Mouse (Mus musculus) left cerebral cortex, adult 2 months (tissue): ENCODE data around the gene Rnf13. TPM values are rescaled to one million over a fixed set of nuclear protein-coding genes. Genes with fewer than 3 reads are reported as not detected.
A peak's percentile ranks its signal among the peaks of the same experiment; 100 is the strongest.

Experiments used
- DNase-seq, 2 experiments: peaks; one replicate each; pipeline ENCODE4 v3.0.0; 2021 to 2022; ENCODE audit warnings: low spot score in 2 of 2, mixed read lengths in 1 of 2; ENCODE audit errors: extremely low spot score in 1 of 2
- H3K27ac ChIP-seq: fragments of 200-600 bp; 2 replicates; pipeline ENCODE4 v1.8.1; 2022
- H3K4me3 ChIP-seq: fragments of 200-600 bp; 2 replicates; pipeline ENCODE4 v1.8.1; 2022
- CTCF ChIP-seq: fragments of 200-600 bp; IDR thresholded peaks from 2 replicates; pipeline ENCODE4 v1.8.1; 2022; ENCODE audit warnings: antibody characterized with exemption, mild to moderate bottlenecking, moderate library complexity
- intact Hi-C: fragments of 180-260 bp; cut with DNase I; formaldehyde crosslinking; loops from one replicate; pipeline ENCODE4 v1.15.1; 2025
- long read RNA-seq, 2 experiments: library from polyadenylated mRNA; stranded (forward); transcript quantifications; one replicate each; pipeline ENCODE4 v2.0.0; 2021; ENCODE audit warnings: borderline mapping rate in 2 of 2
- total RNA-seq, 2 experiments: library from RNA; stranded (reverse); gene quantifications; 2 replicates each; pipeline ENCODE4 v1.2.3; 2021

Gene Rnf13
- 10 to 100 TPM; 93.7 to 94.2 TPM for total RNA-seq
- long read RNA-seq, experiment 1, transcript Rnf13-201 (10 exons, 2,678 nt), result major isoform, 55 of 88 reads
- long read RNA-seq, experiment 1, transcript Rnf13-209 (9 exons, 1,062 nt), result minor isoform, 11 of 88 reads
- long read RNA-seq, experiment 1, partial matches to known transcripts, result 5 of 88 reads
- long read RNA-seq, experiment 1, other reads (novel, unspliced or antisense), result 15 of 88 reads
- long read RNA-seq, experiment 2, transcript Rnf13-201 (10 exons, 2,678 nt), result major isoform, 46 of 66 reads
- long read RNA-seq, experiment 2, partial matches to known transcripts, result 3 of 66 reads
- long read RNA-seq, experiment 2, other reads (novel, unspliced or antisense), result 14 of 66 reads

DNA sequence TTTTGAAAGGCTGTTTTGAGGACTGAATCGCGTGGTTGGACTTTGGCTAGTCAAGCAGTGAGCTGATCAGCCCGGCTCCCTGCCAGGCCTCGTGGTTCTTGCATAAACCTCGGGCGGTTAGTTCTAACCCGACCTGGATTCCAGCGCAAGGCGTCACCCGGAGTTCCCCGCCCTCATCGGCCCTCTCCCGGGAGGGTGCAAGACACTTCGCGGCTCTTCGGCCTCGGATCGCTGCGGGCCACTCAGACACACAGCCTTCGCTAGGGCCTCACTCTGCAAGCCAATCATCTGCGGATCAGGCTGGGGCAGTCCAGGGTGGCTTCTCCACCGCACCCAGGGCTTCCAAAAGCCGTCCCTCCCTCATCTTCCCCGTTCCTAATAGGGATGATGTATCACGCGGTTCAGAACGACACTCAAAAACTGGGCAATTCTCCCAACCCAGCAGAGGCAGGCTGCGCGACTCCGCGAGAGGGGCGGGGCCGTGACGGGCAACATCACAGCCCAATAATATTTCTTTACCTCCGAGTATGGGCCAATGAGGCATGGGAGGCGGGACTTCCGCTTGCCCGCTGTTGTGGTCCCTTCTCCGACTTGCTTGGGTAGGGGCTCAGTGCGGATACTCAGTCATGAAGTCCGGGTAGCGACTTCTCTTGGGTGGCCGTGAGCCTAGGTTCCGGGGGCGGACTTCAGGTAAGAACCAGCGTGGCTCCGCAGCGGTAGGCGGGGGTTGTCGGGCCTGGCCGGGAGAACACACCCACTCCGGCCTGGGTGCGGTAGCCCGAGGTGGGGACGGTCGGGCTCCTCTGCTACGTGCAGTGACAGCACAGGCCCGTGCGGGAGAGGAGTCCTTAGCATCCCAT lies at the start of gene Rnf13:
Rnf13 (plus strand) TSS at position 552 of the 860 bp plus-strand sequence.
- peak; percentile 96 to 98 for DNase-seq
- TF ChIP-seq CTCF, result no peak
- intact Hi-C loops, result loop anchor here (2.0 to 10.0 kb wide), 3 partner anchors 69 to 679 kb away; partner anchors contain the start of genes Commd2 and Tsc22d2

GRCm38 (mm10) chr3:57691772-57692171 lies 44.1 kb upstream of the Rnf13 start:
- H3K4me3 ChIP-seq, result peak overlapping the region; percentile 3; the same call in 1 of the 2 replicates
- intact Hi-C loops, result no loop called here
- no peak overlapping the region; the same call in 1 of the 2 replicates for H3K27ac ChIP-seq
- DNase-seq, result no peak
- no peak for TF ChIP-seq CTCF

More for the DNA sequence above, at the start of gene Rnf13:
- Histone ChIP-seq H3K27ac (peak within 1 kb of the TSS; percentile 93), H3K4me3 (peak within 1 kb of the TSS; percentile 69)

DNA sequence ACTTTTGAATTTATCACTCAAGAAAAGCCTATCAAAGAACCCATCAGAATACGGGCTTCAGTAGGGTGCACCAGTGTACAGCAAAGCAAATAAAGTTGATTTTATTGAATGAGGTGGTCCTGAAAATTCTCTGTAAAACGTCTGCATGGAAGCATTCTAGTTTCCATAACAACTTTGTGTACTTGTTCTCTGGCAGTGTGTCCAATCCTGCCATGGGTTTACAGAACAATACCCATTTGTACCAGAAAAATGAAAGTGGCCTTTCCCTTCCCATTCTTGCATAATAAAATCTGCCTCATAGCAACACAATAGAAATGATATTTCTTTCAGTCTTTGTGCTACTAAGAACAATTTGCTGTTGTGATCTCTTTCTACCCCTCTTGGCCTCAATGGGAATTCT lies 43.1 kb upstream of the Rnf13 start, which contains the start of gene Ankub1:
Ankub1 (minus strand) TSS at position 81 of the 400 bp plus-strand sequence.
- intact Hi-C loops, result no loop called here
- DNase-seq, result no peak
- Histone ChIP-seq H3K4me3 (peak within 1 kb of the TSS; percentile 3; the same call in 1 of the 2 replicates), H3K27ac (peak within 1 kb of the TSS; percentile 44; the same call in 1 of the 2 replicates)
- no peak for TF ChIP-seq CTCF

DNA sequence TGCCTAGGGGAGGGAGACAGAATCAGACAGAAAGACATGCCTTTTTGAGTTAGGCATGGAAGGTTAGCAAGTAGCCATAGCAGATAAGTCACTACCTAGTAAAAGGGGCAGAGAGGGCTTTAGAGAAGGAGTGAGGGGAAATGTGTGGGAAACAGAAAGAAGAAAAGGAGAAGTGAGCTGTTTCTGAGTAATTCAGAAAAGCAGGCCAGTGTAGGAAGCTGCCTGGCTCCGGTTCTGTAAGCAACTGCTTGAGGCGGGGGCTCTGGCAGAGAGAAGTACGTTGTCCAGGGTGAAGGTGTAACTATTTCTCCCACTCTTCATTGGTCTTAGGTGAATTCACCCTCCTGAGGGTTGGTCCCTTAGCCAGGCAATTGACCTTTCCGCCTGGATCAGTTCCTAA lies 39.6 kb upstream of the Rnf13 start:
- H3K27ac ChIP-seq, result no peak overlapping the region
- no peak for TF ChIP-seq CTCF
- no peak overlapping the region for H3K4me3 ChIP-seq
- no peak for DNase-seq
- intact Hi-C loops, result no loop called here

DNA sequence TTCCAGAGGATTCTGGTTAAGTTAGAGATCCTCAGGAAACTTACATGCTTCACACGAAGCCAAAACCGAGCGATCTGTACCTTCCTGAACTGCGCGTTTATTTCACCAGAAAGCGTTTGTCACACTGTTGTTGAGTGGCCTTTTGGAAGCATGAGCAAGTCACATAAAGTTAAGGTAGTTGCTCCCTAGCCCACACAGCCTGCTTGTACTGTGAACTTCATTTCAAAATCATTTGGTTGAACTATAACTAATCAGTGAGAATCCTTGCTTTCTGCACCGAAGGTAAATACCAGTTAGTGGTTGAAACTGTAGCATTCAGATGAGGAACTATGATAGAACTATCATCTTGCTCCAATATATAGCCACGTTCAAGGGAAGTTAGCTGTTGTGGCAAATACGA lies 39.1 kb upstream of the Rnf13 start:
- intact Hi-C loops, result no loop called here
- no peak for DNase-seq

DNA sequence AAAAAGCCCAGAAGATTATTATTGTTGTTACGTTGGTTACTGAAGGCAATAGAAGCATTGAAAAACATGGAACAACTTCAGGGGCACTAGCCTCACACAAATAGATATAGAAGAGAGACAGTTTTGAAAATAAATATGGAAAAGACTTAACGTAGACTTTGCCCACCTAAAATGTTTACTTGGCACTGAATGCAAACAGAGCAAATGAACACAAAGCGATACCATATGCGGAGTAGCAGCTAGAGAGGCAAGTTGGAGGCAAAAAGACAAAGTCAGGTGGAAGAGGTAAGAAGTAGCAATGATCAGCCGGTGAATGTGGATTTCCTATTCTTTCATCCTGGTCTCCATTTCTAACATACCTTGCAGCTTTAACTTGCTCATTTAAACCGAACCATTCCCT lies 21.7 kb upstream of the Rnf13 start:
- intact Hi-C loops, result no loop called here
- Histone ChIP-seq H3K4me3 (no peak overlapping the region), H3K27ac (no peak overlapping the region)
- no peak for TF ChIP-seq CTCF
- no peak for DNase-seq

More for the DNA sequence above, 39.1 kb upstream of the Rnf13 start:
- H3K27ac ChIP-seq, result no peak overlapping the region
- TF ChIP-seq CTCF, result no peak
- no peak overlapping the region for H3K4me3 ChIP-seq

- TF ChIP-seq CTCF, result no peak
- Histone ChIP-seq H3K27ac (no peak overlapping the region), H3K4me3 (no peak overlapping the region)
- intact Hi-C loops, result loop anchor here (10.0 kb wide), 1 partner anchor 682 kb away; the partner anchor contains the start of gene Tsc22d2
- no peak for DNase-seq
Observed at GRCm38 (mm10) chr3:57732206-57732915, 3.5 kb upstream of the Rnf13 start.

DNA sequence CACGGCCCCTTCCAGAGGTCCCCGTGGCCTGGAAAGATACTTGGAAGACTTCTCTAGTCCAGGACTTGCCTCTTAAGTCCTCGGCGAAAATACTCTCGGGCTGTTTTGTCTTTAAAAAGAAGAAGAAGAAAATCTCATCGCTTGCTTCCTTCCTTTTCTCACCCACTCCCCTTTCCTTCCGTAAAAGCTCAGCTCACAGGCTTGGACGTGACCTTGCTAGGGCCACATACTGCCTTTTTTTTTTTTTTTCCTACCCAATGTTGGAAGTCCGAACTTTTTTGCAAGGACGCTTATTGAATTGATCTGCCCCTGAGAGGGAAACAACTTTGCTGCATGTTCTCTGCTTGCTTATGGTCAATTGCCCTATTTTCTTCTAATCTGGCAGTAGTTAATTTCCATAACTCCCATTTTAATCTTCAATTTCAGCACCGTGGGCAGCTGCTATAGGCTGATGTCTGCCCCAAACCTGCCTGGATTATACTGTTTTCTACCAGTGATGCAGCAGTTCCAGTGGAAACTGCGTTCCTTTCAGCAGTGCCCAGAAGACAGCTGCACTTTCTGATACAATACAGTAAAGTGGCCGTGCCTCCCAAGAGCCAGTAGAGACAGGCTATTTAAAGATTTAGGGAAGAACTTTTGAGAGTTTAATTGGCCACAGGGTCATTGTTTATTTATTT lies 695 bp downstream of the Rnf13 start:
- Histone ChIP-seq H3K4me3 (peak overlapping the region; percentile 69), H3K27ac (peak overlapping the region; percentile 93)
- no peak for DNase-seq
- no peak for TF ChIP-seq CTCF
- intact Hi-C loops, result loop anchor here (5.0 to 10.0 kb wide), 2 partner anchors 84 to 678 kb away; partner anchors contain the start of genes Commd2 and Tsc22d2

GRCm38 (mm10) chr3:57739830-57740229 lies 4.0 kb downstream of the Rnf13 start:
- Histone ChIP-seq H3K4me3 (no peak overlapping the region), H3K27ac (no peak overlapping the region)
- intact Hi-C loops, result loop anchor here (5.0 to 10.0 kb wide), 2 partner anchors 88 to 675 kb away; partner anchors contain the start of genes Commd2 and Tsc22d2
- DNase-seq, result no peak
- TF ChIP-seq CTCF, result no peak

GRCm38 (mm10) chr3:57748576-57749267 lies 12.9 kb downstream of the Rnf13 start:
- Histone ChIP-seq H3K4me3 (no peak overlapping the region), H3K27ac (peak overlapping the region; percentile 51; the same call in 1 of the 2 replicates)
- intact Hi-C loops, result no loop called here
- no peak for TF ChIP-seq CTCF
- no peak for DNase-seq
